Mouse (Mus musculus): ENCODE results near the gene Comt.

Gene Comt

GRCm38 (mm10) chr16:18426802-18427280 lies at the start of gene Comt:
TSS of gene Comt (minus strand) at chr16:18426852.
- DNase-seq = no peak

- DNase-seq = no peak
Measured at GRCm38 (mm10) chr16:18474021-18474420, 47.4 kb upstream of the Comt start.

GRCm38 (mm10) chr16:18472976-18473375 lies 46.3 kb upstream of the Comt start:
- no peak for DNase-seq

GRCm38 (mm10) chr16:18472416-18472815 lies 45.8 kb upstream of the Comt start:
- no peak for DNase-seq

- DNase-seq = no peak
Measured at GRCm38 (mm10) chr16:18471976-18472375, 45.3 kb upstream of the Comt start.

- no peak for DNase-seq
Measured at GRCm38 (mm10) chr16:18471381-18471955, 44.8 kb upstream of the Comt start.

- DNase-seq = no peak
Measured at GRCm38 (mm10) chr16:18470829-18471228, 44.2 kb upstream of the Comt start.

- no peak for DNase-seq
Measured at GRCm38 (mm10) chr16:18464271-18464670, 37.6 kb upstream of the Comt start.

- no peak for DNase-seq
Measured at GRCm38 (mm10) chr16:18462598-18462997, 35.9 kb upstream of the Comt start.

- DNase-seq = no peak
Measured at GRCm38 (mm10) chr16:18462031-18462430, 35.4 kb upstream of the Comt start.

GRCm38 (mm10) chr16:18460826-18461225 lies 34.2 kb upstream of the Comt start:
- DNase-seq = no peak

- no peak for DNase-seq
Measured at GRCm38 (mm10) chr16:18459955-18460370, 33.3 kb upstream of the Comt start.

- no peak for DNase-seq
Measured at GRCm38 (mm10) chr16:18459335-18459954, 32.8 kb upstream of the Comt start.

GRCm38 (mm10) chr16:18458661-18459060 lies 32.0 kb upstream of the Comt start:
- no peak for DNase-seq

- no peak for DNase-seq
Measured at GRCm38 (mm10) chr16:18455407-18455806, 28.8 kb upstream of the Comt start.

GRCm38 (mm10) chr16:18453846-18454245 lies 27.2 kb upstream of the Comt start:
- no peak for DNase-seq

GRCm38 (mm10) chr16:18452361-18452862 lies 25.8 kb upstream of the Comt start:
- peak; percentile 50 for DNase-seq

- DNase-seq = peak; percentile 80
Measured at GRCm38 (mm10) chr16:18451486-18452181, 25.0 kb upstream of the Comt start.

GRCm38 (mm10) chr16:18449005-18449404 lies 22.4 kb upstream of the Comt start:
- no peak for DNase-seq

GRCm38 (mm10) chr16:18448104-18448503 lies 21.5 kb upstream of the Comt start:
- no peak for DNase-seq

- no peak for DNase-seq
Measured at GRCm38 (mm10) chr16:18447243-18447642, 20.6 kb upstream of the Comt start.

GRCm38 (mm10) chr16:18443385-18443841 lies 16.8 kb upstream of the Comt start:
- DNase-seq = peak; percentile 87

- no peak for DNase-seq
Measured at GRCm38 (mm10) chr16:18436128-18436527, 9.5 kb upstream of the Comt start.
